Mouse (Mus musculus) hindbrain, embryonic 12.5 days (tissue): Measurements from ENCODE around the gene Gripap1. TPM values are rescaled to one million over a fixed set of nuclear protein-coding genes. Genes with fewer than 3 reads are reported as not detected.
A peak's percentile ranks its signal among the peaks of the same experiment; 100 is the strongest.

Experiments
- ATAC-seq: fragments of 200-750 bp; cut with Nextera tagmentation; 2 replicates; pipeline ENCODE4 v1.8.0; 2017; ENCODE audit warnings: moderate TSS enrichment; ENCODE audit not compliant: low FRiP score
- H3K27ac ChIP-seq: fragments of 300-500 bp; sonication (generic); 2 replicates; pipeline ENCODE4 v1.5.1; 2016; ENCODE audit warnings: mild to moderate bottlenecking
- H3K27me3 ChIP-seq: fragments of 300-500 bp; sonication (generic); 2 replicates; pipeline ENCODE4 v1.6.1; 2016; ENCODE audit warnings: mild to moderate bottlenecking
- H3K36me3 ChIP-seq: fragments of 300-500 bp; sonication (generic); 2 replicates; pipeline ENCODE4 v1.6.1; 2016; ENCODE audit warnings: mild to moderate bottlenecking
- H3K4me1 ChIP-seq: fragments of 300-500 bp; sonication (generic); 2 replicates; pipeline ENCODE4 v1.6.1; 2016
- H3K4me2 ChIP-seq: fragments of 300-500 bp; sonication (generic); replicated peaks from 2 replicates; pipeline ENCODE4 v1.6.1; 2016; ENCODE audit warnings: mild to moderate bottlenecking
- H3K4me3 ChIP-seq: fragments of 300-500 bp; sonication (generic); 2 replicates; pipeline ENCODE4 v1.5.1; 2016; ENCODE audit warnings: mild to moderate bottlenecking
- H3K9ac ChIP-seq: fragments of 300-500 bp; sonication (generic); 2 replicates; pipeline ENCODE4 v1.6.1; 2016; ENCODE audit warnings: mild to moderate bottlenecking, moderate library complexity
- H3K9me3 ChIP-seq: fragments of 300-500 bp; sonication (generic); replicated peaks from 2 replicates; pipeline ENCODE4 v1.6.1; 2016; ENCODE audit warnings: mild to moderate bottlenecking
- WGBS: fragments of 180-500 bp; shearing (Covaris S2); methylation state at CpG from one replicate; pipeline ENCODE4 v1.1.7; 2016; 5-methylcytosine and 5-hydroxymethylcytosine counted together
- microRNA counts: library from miRNA; unstranded; fragments of <30 nt; microRNA quantifications from one replicate; lab custom pipeline; 2017
- microRNA-seq: library from miRNA; unstranded; fragments of <30 nt; microRNA quantifications from one replicate; pipeline ENCODE4, GENCODE M21; 2017
- polyA plus RNA-seq: library from polyadenylated mRNA; unstranded; fragments of >200 nt; fragmentation: Nextera tagmentation; extraction: Ambion mirVana; gene quantifications from 2 replicates; pipeline ENCODE4 v1.2.1, GENCODE M21; 2016

Gripap1 gene
- polyA plus RNA-seq, 1 experiment from 2014 or later: 72.5 TPM

DNA sequence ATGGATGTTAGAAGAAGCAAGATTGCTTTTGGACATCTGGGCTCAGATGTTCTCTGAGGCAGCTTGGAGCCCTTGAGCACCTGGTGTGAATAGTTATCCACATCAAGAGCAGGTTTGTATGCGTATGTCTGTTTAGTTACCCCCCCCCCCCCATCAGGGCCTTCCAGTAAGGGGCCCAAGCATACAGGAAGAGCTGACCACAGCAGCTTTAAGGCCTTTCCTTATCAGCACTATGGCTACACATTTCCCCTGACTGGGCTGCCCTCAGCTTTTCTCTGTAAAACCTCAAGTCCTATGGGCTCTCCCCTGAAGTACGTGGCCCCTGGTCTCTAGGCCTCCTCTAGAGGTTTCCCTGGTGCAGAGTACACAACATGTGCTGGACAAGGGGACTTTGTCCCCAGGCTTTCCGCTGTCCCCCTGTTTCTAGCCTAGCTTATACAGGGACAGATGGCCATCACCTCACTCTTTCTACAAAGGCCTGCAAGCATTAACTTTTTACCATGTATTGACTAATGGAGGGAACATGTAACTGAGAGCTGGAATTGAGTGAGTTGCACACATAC lies 69.7 kb downstream of the Gripap1 start:
- no peaks in the 10 kb centered on the region for H3K36me3 ChIP-seq
- ATAC-seq: no peak
- WGBS: 96% methylated on average over 3 of the region's 3 CpGs
- H3K4me3 ChIP-seq: no peak overlapping the region
- no peaks in the 10 kb centered on the region for H3K4me1 ChIP-seq
- H3K9ac ChIP-seq: no peak overlapping the region
- no peak overlapping the region for H3K4me2 ChIP-seq
- no peaks in the 10 kb centered on the region for H3K27me3 ChIP-seq
- no peaks in the 10 kb centered on the region for H3K9me3 ChIP-seq
- no peak overlapping the region for H3K27ac ChIP-seq

DNA sequence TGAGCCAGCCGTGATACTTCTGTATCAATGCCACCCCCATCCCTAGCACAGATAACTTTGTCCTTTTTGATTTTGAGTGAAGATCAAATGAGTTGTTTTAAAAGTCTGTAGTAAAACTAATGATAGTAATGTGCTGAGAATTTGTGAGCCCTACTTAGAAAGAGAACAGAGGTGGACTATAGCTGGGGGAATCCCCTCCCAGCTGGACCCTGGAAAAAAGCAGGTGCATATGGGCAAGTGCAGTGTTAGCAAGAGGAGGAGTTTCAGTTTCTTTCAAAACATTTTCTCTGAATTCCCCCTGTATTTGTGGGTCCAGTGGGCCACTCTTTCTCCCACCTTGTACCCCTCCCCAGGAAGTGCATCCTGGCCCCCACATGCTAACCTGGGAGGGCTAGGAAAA lies 73.6 kb downstream of the Gripap1 start:
- no peak overlapping the region for H3K4me3 ChIP-seq
- no peaks in the 10 kb centered on the region for H3K27me3 ChIP-seq
- no peak overlapping the region for H3K27ac ChIP-seq
- no peak overlapping the region for H3K4me2 ChIP-seq
- no peaks in the 10 kb centered on the region for H3K4me1 ChIP-seq
- no peak overlapping the region for H3K9ac ChIP-seq
- ATAC-seq: no peak
- H3K9me3 ChIP-seq: no peaks in the 10 kb centered on the region
- H3K36me3 ChIP-seq: peaks cover 10% of the 10 kb centered on the region; the same call in 1 of the 2 replicates
- WGBS: 78% methylated on average over 1 of the region's 1 CpGs

DNA sequence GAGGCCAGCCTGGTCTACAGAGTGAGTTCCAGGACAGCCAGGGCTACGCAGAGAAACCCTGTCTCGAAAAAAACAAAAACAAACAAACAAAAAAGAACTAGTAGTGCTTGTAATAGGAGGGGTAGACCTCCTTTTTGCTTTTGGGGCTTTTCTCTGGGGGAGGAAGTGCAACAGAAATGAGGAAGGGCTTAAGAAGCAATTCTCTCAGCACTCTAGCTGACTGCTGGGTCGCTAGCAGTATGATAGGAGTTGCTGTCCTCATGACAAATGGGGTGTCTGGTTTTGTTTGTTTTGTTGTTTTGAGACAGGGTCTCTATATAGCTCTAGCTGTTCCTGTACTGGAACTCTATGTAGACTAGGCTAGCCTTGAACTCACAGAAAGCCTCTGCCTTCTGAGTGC lies 75.0 kb downstream of the Gripap1 start:
- 83% methylated on average over 3 of the region's 3 CpGs for WGBS
- no peak overlapping the region for H3K9ac ChIP-seq
- no peaks in the 10 kb centered on the region for H3K4me1 ChIP-seq

DNA sequence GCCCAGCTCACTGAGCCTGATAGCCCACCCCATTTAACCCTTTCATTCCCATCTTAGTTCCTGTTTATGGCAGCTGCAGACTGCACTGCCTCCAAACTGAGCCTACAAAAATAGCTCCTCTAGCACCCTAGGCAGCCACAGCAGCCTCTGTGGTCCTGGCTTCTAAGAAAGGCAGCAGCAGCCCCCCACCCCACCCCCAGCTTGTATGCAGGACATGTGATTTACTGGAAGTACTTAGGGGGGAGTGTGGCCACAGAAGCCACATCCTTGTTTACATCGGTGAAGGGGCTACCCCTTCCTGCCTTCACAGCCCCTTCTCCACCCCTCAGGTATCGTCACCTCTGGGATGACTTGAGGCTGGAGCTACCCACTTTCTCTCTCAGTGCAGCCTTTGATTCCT lies 75.8 kb downstream of the Gripap1 start:
- H3K9me3 ChIP-seq: no peaks in the 10 kb centered on the region
- no peaks in the 10 kb centered on the region for H3K4me1 ChIP-seq
- no peak overlapping the region for H3K9ac ChIP-seq
- H3K4me3 ChIP-seq: no peak overlapping the region
- 67% methylated on average over 2 of the region's 2 CpGs for WGBS
- peaks cover 10% of the 10 kb centered on the region; the same call in 1 of the 2 replicates for H3K36me3 ChIP-seq
- no peak for ATAC-seq
- no peak overlapping the region for H3K4me2 ChIP-seq
- no peak overlapping the region for H3K27ac ChIP-seq
- no peaks in the 10 kb centered on the region for H3K27me3 ChIP-seq

More for the DNA sequence above, 75.0 kb downstream of the Gripap1 start:
- H3K4me3 ChIP-seq: no peak overlapping the region
- ATAC-seq: no peak
- no peaks in the 10 kb centered on the region for H3K27me3 ChIP-seq
- peaks cover 10% of the 10 kb centered on the region; the same call in 1 of the 2 replicates for H3K36me3 ChIP-seq
- no peak overlapping the region for H3K4me2 ChIP-seq
- H3K9me3 ChIP-seq: no peaks in the 10 kb centered on the region
- no peak overlapping the region for H3K27ac ChIP-seq

DNA sequence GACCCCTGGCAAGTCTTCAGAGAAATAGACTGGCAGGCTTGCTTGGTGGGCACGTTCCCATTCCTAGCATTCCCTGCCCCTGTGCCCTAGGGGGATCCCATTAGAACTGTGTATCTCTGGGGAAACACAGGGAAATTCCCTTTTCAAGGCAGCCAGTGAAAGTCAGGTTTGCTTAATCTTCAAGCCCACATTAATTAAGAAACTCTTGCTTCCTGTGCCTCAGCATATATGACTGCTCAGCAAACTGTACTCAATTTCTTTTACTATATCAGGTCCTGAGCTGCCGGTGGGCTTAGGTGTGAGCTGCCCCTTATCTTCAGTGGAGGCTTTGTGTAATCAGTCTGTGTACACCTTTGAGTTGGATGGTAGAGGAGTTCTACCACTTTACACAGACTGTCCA lies 76.2 kb downstream of the Gripap1 start:
- Histone ChIP-seq H3K27ac (no peak overlapping the region), H3K4me2 (no peak overlapping the region), H3K27me3 (no peaks in the 10 kb centered on the region), H3K4me1 (no peaks in the 10 kb centered on the region), H3K4me3 (no peak overlapping the region), H3K36me3 (peaks cover 10% of the 10 kb centered on the region; the same call in 1 of the 2 replicates), H3K9me3 (no peaks in the 10 kb centered on the region), H3K9ac (no peak overlapping the region)
- no peak for ATAC-seq
- WGBS: 81% methylated on average over 2 of the region's 2 CpGs

DNA sequence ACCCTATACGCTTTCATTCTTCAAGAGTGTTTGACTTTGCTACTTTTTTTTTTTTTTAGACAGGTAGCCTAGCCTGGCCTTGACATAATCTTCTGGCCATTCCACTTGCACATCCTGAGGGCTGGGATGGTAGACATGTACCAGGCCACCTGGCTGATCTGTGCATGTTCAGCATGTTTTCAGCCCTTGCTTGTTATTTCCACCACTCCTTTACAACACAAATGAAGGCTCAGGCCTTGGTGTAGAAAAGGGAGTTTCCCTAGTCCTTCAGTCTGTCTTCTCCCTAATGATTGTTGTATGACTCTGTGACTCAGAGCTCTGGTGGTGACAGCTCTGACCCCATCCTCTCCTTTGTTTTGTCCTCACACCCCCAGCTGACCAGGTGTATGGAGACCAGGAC lies 77.6 kb downstream of the Gripap1 start:
- Histone ChIP-seq H3K4me1 (no peaks in the 10 kb centered on the region), H3K4me2 (no peak overlapping the region), H3K36me3 (peaks cover 10% of the 10 kb centered on the region; the same call in 1 of the 2 replicates), H3K9ac (no peak overlapping the region), H3K4me3 (no peak overlapping the region), H3K27ac (no peak overlapping the region), H3K9me3 (no peaks in the 10 kb centered on the region), H3K27me3 (no peaks in the 10 kb centered on the region)
- no peak for ATAC-seq
- WGBS: 94% methylated on average over 1 of the region's 1 CpGs

DNA sequence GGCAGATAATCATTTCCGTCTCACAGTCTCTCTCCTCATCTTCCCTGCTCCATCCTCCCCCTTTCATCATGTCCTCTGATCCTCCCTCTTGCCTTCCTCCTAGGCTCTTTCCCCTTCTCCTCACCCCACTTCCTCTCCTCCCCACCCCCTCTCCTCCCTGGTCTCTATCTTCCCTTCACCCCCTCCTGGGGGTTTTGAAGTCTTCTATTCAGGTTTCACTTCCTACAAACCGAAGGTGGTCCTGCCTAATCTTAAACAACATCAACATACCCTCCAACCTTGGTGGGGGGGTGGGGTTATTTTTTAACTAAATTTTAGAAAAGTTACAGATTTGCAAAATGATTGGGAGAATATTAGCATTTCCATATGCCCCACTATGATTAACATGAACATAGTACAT lies 78.9 kb downstream of the Gripap1 start:
- no peaks in the 10 kb centered on the region for H3K4me1 ChIP-seq
- no peaks in the 10 kb centered on the region for H3K27me3 ChIP-seq
- H3K4me3 ChIP-seq: no peak overlapping the region
- no peak for ATAC-seq
- no peak overlapping the region for H3K4me2 ChIP-seq
- WGBS: 32% methylated on average over 2 of the region's 2 CpGs
- H3K36me3 ChIP-seq: peaks cover 11% of the 10 kb centered on the region; the same call in 1 of the 2 replicates
- no peak overlapping the region for H3K27ac ChIP-seq
- H3K9ac ChIP-seq: no peak overlapping the region
- no peaks in the 10 kb centered on the region for H3K9me3 ChIP-seq

DNA sequence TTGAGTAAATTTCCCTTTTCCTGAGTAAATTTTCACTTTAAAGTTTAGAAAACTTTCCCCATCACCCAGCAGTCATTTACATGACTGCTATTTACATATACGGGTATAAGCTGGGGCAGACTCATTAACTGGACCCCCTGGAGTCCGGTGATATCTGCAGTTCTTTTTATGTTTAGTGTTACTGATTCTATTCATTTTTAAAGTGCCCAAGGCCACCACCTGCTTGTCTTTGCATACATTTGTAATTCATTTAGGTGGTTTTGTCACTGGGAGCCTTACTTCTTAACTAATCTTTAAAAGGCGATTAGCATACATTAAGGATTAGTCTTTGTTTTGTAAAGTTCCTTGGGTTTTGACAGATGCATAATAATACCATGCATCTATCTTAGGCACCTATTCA lies 80.3 kb downstream of the Gripap1 start:
- Histone ChIP-seq H3K4me2 (no peak overlapping the region), H3K36me3 (peaks cover 18% of the 10 kb centered on the region; the same call in 1 of the 2 replicates), H3K4me3 (no peak overlapping the region), H3K27me3 (no peaks in the 10 kb centered on the region), H3K4me1 (no peaks in the 10 kb centered on the region), H3K9ac (no peak overlapping the region), H3K9me3 (no peaks in the 10 kb centered on the region), H3K27ac (no peak overlapping the region)
- ATAC-seq: no peak
- WGBS: 36% methylated on average over 3 of the region's 3 CpGs

MicroRNAs within 50 kb of the gene (microRNA counts, 519-probe panel; counts per million panel counts)
- 3,998 counts per million, percentile 81 among the panel's probes with 10 or more counts for microRNA mmu-miR-1198 (lab: Ali Mortazavi, UCI)

Small RNAs within 50 kb of the gene (microRNA-seq; reads per million reads assigned to microRNA genes)
- 36.3 reads per million, percentile 35 among the genes with 10 or more reads in this experiment for gene Mir1198

Other genes starting within 250 kb of the Gripap1 start
- gene Foxp3, start 216.1 kb upstream of the Gripap1 start, polyA plus RNA-seq: 0.30 TPM in 1 of 2 replicates, not detected in the other
- 4.9 and 5.1 TPM in 2 replicates for gene Ppp1r3f, start 215.5 kb upstream of the Gripap1 start, polyA plus RNA-seq
- gene Ccdc22, start 184.2 kb upstream of the Gripap1 start, polyA plus RNA-seq: 30.9 and 32.6 TPM in 2 replicates
- gene Cacna1f, start 182.7 kb upstream of the Gripap1 start, polyA plus RNA-seq: 0.08 and 0.14 TPM in 2 replicates
- 44.3 and 47.2 TPM in 2 replicates for gene Syp, start 151.3 kb upstream of the Gripap1 start, polyA plus RNA-seq
- 3.1 TPM in 2 replicates for gene Prickle3, start 132.5 kb upstream of the Gripap1 start, polyA plus RNA-seq
- gene Plp2, start 118.4 kb upstream of the Gripap1 start, polyA plus RNA-seq: 39.3 and 44.7 TPM in 2 replicates
- 0.50 TPM in 1 of 2 replicates, not detected in the other for gene Magix, start 108.5 kb upstream of the Gripap1 start, polyA plus RNA-seq
- gene Gpkow, start 92.6 kb upstream of the Gripap1 start, polyA plus RNA-seq: 45.5 and 46.4 TPM in 2 replicates
- 23.6 and 30.0 TPM in 2 replicates for gene Wdr45, start 75.4 kb upstream of the Gripap1 start, polyA plus RNA-seq
- gene Gm45208, start 67.5 kb upstream of the Gripap1 start, polyA plus RNA-seq: 1.7 TPM in 1 of 2 replicates, not detected in the other
- 86.0 and 88.5 TPM in 2 replicates for gene Praf2, start 61.3 kb upstream of the Gripap1 start, polyA plus RNA-seq
- gene Ccdc120, start 38.9 kb upstream of the Gripap1 start, polyA plus RNA-seq: 34.5 and 37.7 TPM in 2 replicates
- 33.9 and 34.8 TPM in 2 replicates for gene Tfe3, start 27.2 kb upstream of the Gripap1 start, polyA plus RNA-seq
- 1.1 and 2.0 TPM in 2 replicates for gene Kcnd1, start 32.5 kb downstream of the Gripap1 start, polyA plus RNA-seq
- gene Otud5, start 51.6 kb downstream of the Gripap1 start, polyA plus RNA-seq: 60.8 and 72.2 TPM in 2 replicates
- gene Pim2, start 88.5 kb downstream of the Gripap1 start, polyA plus RNA-seq: 9.5 and 10.0 TPM in 2 replicates
- gene Slc35a2, start 94.3 kb downstream of the Gripap1 start, polyA plus RNA-seq: 35.1 and 40.1 TPM in 2 replicates
- 172 and 178 TPM in 2 replicates for gene Pqbp1, start 109.5 kb downstream of the Gripap1 start, polyA plus RNA-seq
- gene Timm17b, start 109.6 kb downstream of the Gripap1 start, polyA plus RNA-seq: 138 and 144 TPM in 2 replicates
- not detected in 2 replicates for gene Gm10491, start 118.1 kb downstream of the Gripap1 start, polyA plus RNA-seq
- not detected in 2 replicates for gene Gm10490, start 119.8 kb downstream of the Gripap1 start, polyA plus RNA-seq
- gene Pcsk1n, start 130.1 kb downstream of the Gripap1 start, polyA plus RNA-seq: 102 and 111 TPM in 2 replicates
- not detected in 2 replicates for gene Eras, start 138.8 kb downstream of the Gripap1 start, polyA plus RNA-seq
- 68.2 and 68.5 TPM in 2 replicates for gene Hdac6, start 158.1 kb downstream of the Gripap1 start, polyA plus RNA-seq
- gene Gata1, start 188.3 kb downstream of the Gripap1 start, polyA plus RNA-seq: 0.98 and 1.5 TPM in 2 replicates
- gene Glod5, start 228.7 kb downstream of the Gripap1 start, polyA plus RNA-seq: not detected in 2 replicates